Mouse (Mus musculus) CH12.LX (cell line): ENCODE measurements around the gene Gm10643. TPM values are rescaled to one million over a fixed set of nuclear protein-coding genes. Genes with fewer than 3 reads are reported as not detected.

Source experiments
- DNase-seq: peaks from one replicate; pipeline ENCODE4 v3.0.0-alpha.2; 2013; ENCODE audit errors: extremely low read depth
- H3K27ac ChIP-seq: 2 replicates; pipeline ENCODE4 v1.5.1; 2012; ENCODE audit warnings: low read depth, mild to moderate bottlenecking, control low read depth, moderate library complexity; ENCODE audit not compliant: insufficient read depth
- H3K27me3 ChIP-seq: replicated peaks from 2 replicates; pipeline ENCODE3; 2012; ENCODE audit warnings: inconsistent platforms
- H3K36me3 ChIP-seq, 2 experiments: replicated peaks in 1 of 2; 2 replicates each; pipeline versions ENCODE3 to v1.6.1; 2012; ENCODE audit warnings: inconsistent platforms in 1 of 2, low read length in 1 of 2, mild to moderate bottlenecking in 1 of 2, mixed read lengths in 1 of 2, moderate library complexity in 1 of 2; ENCODE audit not compliant: control insufficient read depth in 1 of 2, insufficient read depth in 1 of 2
- H3K4me1 ChIP-seq, 2 experiments: 2 replicates each; pipeline ENCODE4 v1.6.1; 2012; ENCODE audit warnings: inconsistent platforms in 1 of 2, moderate library complexity in 1 of 2; ENCODE audit not compliant: insufficient read depth in 2 of 2, control insufficient read depth in 1 of 2
- H3K4me2 ChIP-seq: 2 replicates; pipeline ENCODE4 v1.6.1; 2012; ENCODE audit warnings: low read depth, mild to moderate bottlenecking, control low read depth; ENCODE audit not compliant: poor library complexity, insufficient read depth, severe bottlenecking
- H3K4me3 ChIP-seq, 3 experiments: fragments of 150-350 bp in 1 of 3; sonication (generic) in 1 of 3; replicated peaks in 1 of 3; 2 replicates each; pipeline versions ENCODE3 to v1.5.1; 2011 to 2012; ENCODE audit warnings: low read depth in 2 of 3, low read length in 2 of 3, mild to moderate bottlenecking in 2 of 3, moderate library complexity in 2 of 3, control low read depth in 1 of 3, improper control_type of control experiment in 1 of 3, inconsistent platforms in 1 of 3, mixed read lengths in 1 of 3; ENCODE audit not compliant: poor library complexity in 1 of 3
- H3K79me2 ChIP-seq: replicated peaks from 2 replicates; pipeline ENCODE4 v1.6.1; 2012; ENCODE audit warnings: mild to moderate bottlenecking, moderate library complexity; ENCODE audit not compliant: control insufficient read depth, poor library complexity, insufficient read depth, severe bottlenecking; ENCODE audit errors: extremely low read depth
- H3K9ac ChIP-seq: 2 replicates; pipeline ENCODE4 v1.6.1; 2012; ENCODE audit warnings: low read depth, mild to moderate bottlenecking, control low read depth, moderate library complexity; ENCODE audit not compliant: insufficient read depth
- H3K9me3 ChIP-seq: replicated peaks from 2 replicates; pipeline ENCODE3; 2012; ENCODE audit warnings: low read length, inconsistent platforms, mixed read lengths
- BHLHE40 ChIP-seq: IDR thresholded peaks from 2 replicates; pipeline ENCODE4 v1.6.1; 2011; ENCODE audit warnings: mild to moderate bottlenecking, low read depth, low read length, improper control_type of control experiment
- CHD1 ChIP-seq: IDR thresholded peaks from 2 replicates; pipeline ENCODE4 v1.6.1; 2012; ENCODE audit warnings: low read depth, low read length, improper control_type of control experiment, inconsistent platforms
- CHD2 ChIP-seq: IDR thresholded peaks from 2 replicates; pipeline ENCODE4 v1.6.1; 2011; ENCODE audit warnings: low read length, improper control_type of control experiment
- CTCF ChIP-seq, 2 experiments: IDR thresholded peaks in 1 of 2; conservative IDR thresholded peaks in 1 of 2; 2 replicates each; pipeline ENCODE4 v1.5.1; 2011 to 2012; ENCODE audit warnings: low read depth in 2 of 2, low read length in 2 of 2, improper control_type of control experiment in 1 of 2, inconsistent platforms in 1 of 2, mild to moderate bottlenecking in 1 of 2, moderate library complexity in 1 of 2
- E2F4 ChIP-seq: IDR thresholded peaks from 2 replicates; pipeline ENCODE4 v1.6.1; 2011; ENCODE audit warnings: low read depth, low read length, improper control_type of control experiment; ENCODE audit not compliant: insufficient replicate concordance
- ELF1 ChIP-seq: IDR thresholded peaks from 2 replicates; pipeline ENCODE4 v1.6.1; 2014; ENCODE audit warnings: low read depth, mild to moderate bottlenecking, inconsistent platforms, low read length, improper control_type of control experiment
- EP300 ChIP-seq: IDR thresholded peaks from 2 replicates; pipeline ENCODE4 v1.6.1; 2011; ENCODE audit warnings: low read length, improper control_type of control experiment
- ETS1 ChIP-seq: conservative IDR thresholded peaks from 2 replicates; pipeline ENCODE4 v1.6.1; 2012; ENCODE audit warnings: low read depth, mild to moderate bottlenecking, inconsistent platforms, low read length, improper control_type of control experiment, moderate library complexity
- HCFC1 ChIP-seq: IDR thresholded peaks from 2 replicates; pipeline ENCODE4 v1.6.1; 2012; ENCODE audit warnings: low read depth, mild to moderate bottlenecking, inconsistent platforms, low read length, improper control_type of control experiment
- IRF4 ChIP-seq: IDR thresholded peaks from 2 replicates; pipeline ENCODE4 v1.6.1; 2014; ENCODE audit warnings: low read depth, mild to moderate bottlenecking, inconsistent platforms, low read length, improper control_type of control experiment
- JUN ChIP-seq: IDR thresholded peaks from 2 replicates; pipeline ENCODE4 v1.6.1; 2011; ENCODE audit warnings: low read depth, mild to moderate bottlenecking, low read length, improper control_type of control experiment, moderate library complexity; ENCODE audit not compliant: insufficient read depth
- JUND ChIP-seq: conservative IDR thresholded peaks from 2 replicates; pipeline ENCODE4 v1.6.1; 2011; ENCODE audit warnings: low read depth, low read length, improper control_type of control experiment
- KAT2A ChIP-seq: IDR thresholded peaks from 2 replicates; pipeline ENCODE4 v1.6.1; 2012; ENCODE audit warnings: low read length, improper control_type of control experiment, inconsistent platforms; ENCODE audit not compliant: insufficient replicate concordance
- MAFK ChIP-seq: IDR thresholded peaks from 2 replicates; pipeline ENCODE4 v1.6.1; 2011; ENCODE audit warnings: low read length, improper control_type of control experiment; ENCODE audit not compliant: insufficient replicate concordance
- MAX ChIP-seq: IDR thresholded peaks from 2 replicates; pipeline ENCODE4 v1.6.1; 2011; ENCODE audit warnings: low read length, improper control_type of control experiment
- MAZ ChIP-seq: IDR thresholded peaks from 2 replicates; pipeline ENCODE4 v1.6.1; 2012; ENCODE audit warnings: low read depth, mild to moderate bottlenecking, inconsistent platforms, low read length, improper control_type of control experiment, moderate library complexity
- MEF2A ChIP-seq: IDR thresholded peaks from 2 replicates; pipeline ENCODE4 v1.6.1; 2014; ENCODE audit warnings: low read depth, mild to moderate bottlenecking, inconsistent platforms, low read length, improper control_type of control experiment, borderline replicate concordance
- MYC ChIP-seq: IDR thresholded peaks from 2 replicates; pipeline ENCODE4 v1.6.1; 2011; ENCODE audit warnings: low read depth, mild to moderate bottlenecking, improper control_type of control experiment, low read length
- NELFE ChIP-seq: IDR thresholded peaks from 2 replicates; pipeline ENCODE4 v1.6.1; 2011; ENCODE audit warnings: low read depth, low read length, improper control_type of control experiment
- NRF1 ChIP-seq: IDR thresholded peaks from 2 replicates; pipeline ENCODE4 v1.6.1; 2014; ENCODE audit warnings: low read depth, mild to moderate bottlenecking, inconsistent platforms, low read length, improper control_type of control experiment, moderate library complexity
- PAX5 ChIP-seq: IDR thresholded peaks from 2 replicates; pipeline ENCODE4 v1.6.1; 2012; ENCODE audit warnings: low read length, inconsistent platforms, mixed read lengths
- POLR2A ChIP-seq: IDR thresholded peaks from 2 replicates; pipeline ENCODE4 v1.6.1; 2011; ENCODE audit warnings: low read depth, mild to moderate bottlenecking, improper control_type of control experiment, low read length
- POLR2AphosphoS2 ChIP-seq: IDR thresholded peaks from 2 replicates; pipeline ENCODE4 v1.6.1; 2011; ENCODE audit warnings: low read depth, low read length, improper control_type of control experiment
- RCOR1 ChIP-seq: conservative IDR thresholded peaks from 2 replicates; pipeline ENCODE4 v1.6.1; 2012; ENCODE audit warnings: low read depth, mild to moderate bottlenecking, inconsistent platforms, low read length, improper control_type of control experiment
- SIN3A ChIP-seq: IDR thresholded peaks from 2 replicates; pipeline ENCODE4 v1.6.1; 2012; ENCODE audit warnings: low read length, improper control_type of control experiment, inconsistent platforms
- TCF12 ChIP-seq: IDR thresholded peaks from 2 replicates; pipeline ENCODE4 v1.6.1; 2014; ENCODE audit warnings: low read depth, mild to moderate bottlenecking, inconsistent platforms, low read length, improper control_type of control experiment
- UBTF ChIP-seq: IDR thresholded peaks from 2 replicates; pipeline ENCODE4 v1.6.1; 2012; ENCODE audit warnings: low read depth, mild to moderate bottlenecking, inconsistent platforms, low read length, improper control_type of control experiment, moderate library complexity
- USF1 ChIP-seq: IDR thresholded peaks from 2 replicates; pipeline ENCODE4 v1.6.1; 2014; ENCODE audit warnings: low read depth, mild to moderate bottlenecking, inconsistent platforms, low read length, improper control_type of control experiment
- USF2 ChIP-seq: conservative IDR thresholded peaks from 2 replicates; pipeline ENCODE4 v1.6.1; 2011; ENCODE audit warnings: low read depth, low read length, improper control_type of control experiment
- ZC3H11A ChIP-seq: IDR thresholded peaks from 2 replicates; pipeline ENCODE4 v1.6.1; 2012; ENCODE audit warnings: low read depth, mild to moderate bottlenecking, inconsistent platforms, low read length, improper control_type of control experiment
- ZKSCAN1 ChIP-seq: IDR thresholded peaks from 2 replicates; pipeline ENCODE4 v1.6.1; 2012; ENCODE audit warnings: low read depth, inconsistent platforms, low read length, improper control_type of control experiment, borderline replicate concordance
- ZMIZ1 ChIP-seq: IDR thresholded peaks from 2 replicates; pipeline ENCODE4 v1.6.1; 2012; ENCODE audit warnings: low read depth, mild to moderate bottlenecking, inconsistent platforms, low read length, improper control_type of control experiment
- ZNF384 ChIP-seq: IDR thresholded peaks from 2 replicates; pipeline ENCODE4 v1.6.1; 2012; ENCODE audit warnings: low read depth, low read length, improper control_type of control experiment, inconsistent platforms
- dilution Hi-C: fragments of 300-500 bp; cut with MboI; formaldehyde crosslinking; loops from 2 replicates; pipeline ENCODE4 v1.14.3; 2020; ENCODE audit warnings: low sequenced_read_pairs; ENCODE audit not compliant: extremely low pct_unique_long_range_greater_than_20kb, extremely low pct_ligation_motif_present
- in situ Hi-C: fragments of 300-500 bp; cut with MboI; formaldehyde crosslinking; loops from 3 replicates; pipeline ENCODE4 v1.14.3; 2019; ENCODE audit warnings: low sequenced_read_pairs, low pct_ligation_motif_present, low pct_unique_long_range_greater_than_20kb, mixed read lengths
- polyA plus RNA-seq: library from polyadenylated mRNA; unstranded; fragments of >175 nt; gene quantifications from 2 replicates; pipeline ENCODE4 v1.2.1, GENCODE M21; 2012; ENCODE audit warnings: low read depth; ENCODE audit not compliant: insufficient read length
- total RNA-seq, 2 experiments: library from RNA; depleted of rRNA; stranded (reverse); fragments of 300-350 nt in 1 of 2; fragments of >200 nt in 1 of 2; gene quantifications; 2 replicates each; pipeline ENCODE4 v1.2.3; 2012 to 2014

The Gm10643 gene
- total and polyA plus RNA-seq, 3 experiments: 0.14 to 0.76 (median 0.42) TPM

DNA sequence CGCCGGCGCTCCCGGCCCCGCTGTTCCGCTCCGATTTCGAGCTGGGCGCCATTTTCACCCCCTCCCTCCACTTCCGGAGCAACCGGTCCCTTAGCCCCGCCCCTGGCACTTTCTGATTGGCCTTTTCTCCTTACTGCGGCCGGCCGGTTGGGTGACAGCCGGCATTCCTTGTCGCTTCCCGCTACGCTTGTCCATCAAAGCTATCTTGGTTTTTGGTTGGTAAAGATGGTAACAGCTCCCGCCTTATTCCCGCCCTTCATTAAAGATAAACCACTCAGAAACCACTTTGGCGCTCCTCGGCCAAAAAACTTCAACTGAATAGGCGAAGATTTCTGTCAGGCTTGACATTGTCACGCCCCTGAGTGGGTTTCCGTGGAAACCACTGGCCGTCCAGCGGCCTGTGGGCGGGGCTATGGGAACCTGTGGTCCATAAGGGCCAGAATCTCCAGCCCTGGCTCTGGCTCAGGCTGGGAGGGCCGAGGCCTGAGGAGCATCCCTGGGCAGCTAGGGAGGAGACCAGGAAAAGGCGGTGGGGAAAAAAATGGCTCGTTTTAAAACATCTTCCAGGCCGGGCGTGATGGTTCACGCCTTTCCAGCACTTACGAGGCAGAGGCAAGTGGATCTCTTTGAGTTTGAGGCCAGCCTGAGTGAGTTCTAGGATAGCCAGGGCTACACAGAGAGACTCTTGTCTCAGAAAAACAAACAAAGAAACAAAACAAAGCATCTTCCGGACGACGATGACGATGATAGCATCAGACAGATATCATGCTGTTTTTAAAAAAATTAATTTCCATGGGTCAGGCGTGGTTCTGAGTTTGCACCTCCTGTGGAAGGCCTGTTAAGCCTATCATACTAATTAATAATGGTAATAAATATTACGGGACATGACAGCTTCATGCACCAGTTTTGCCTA is 40.0 kb upstream of the Gm10643 start, which contains the start of gene Dcaf15 (continued):
- TF ChIP-seq UBTF (no peak), ZMIZ1 (peak; percentile 61; the same call in 1 of the 2 replicates), MAX (no peak), NELFE (peak; percentile 50), MAZ (peak; percentile 71; the same call in 1 of the 2 replicates), ZKSCAN1 (no peak), USF2 (no peak), CHD2 (peak; percentile 93), ZNF384 (no peak), MAFK (no peak), MEF2A (no peak), HCFC1 (peak; percentile 54), USF1 (no peak), ZC3H11A (no peak), BHLHE40 (no peak)

DNA sequence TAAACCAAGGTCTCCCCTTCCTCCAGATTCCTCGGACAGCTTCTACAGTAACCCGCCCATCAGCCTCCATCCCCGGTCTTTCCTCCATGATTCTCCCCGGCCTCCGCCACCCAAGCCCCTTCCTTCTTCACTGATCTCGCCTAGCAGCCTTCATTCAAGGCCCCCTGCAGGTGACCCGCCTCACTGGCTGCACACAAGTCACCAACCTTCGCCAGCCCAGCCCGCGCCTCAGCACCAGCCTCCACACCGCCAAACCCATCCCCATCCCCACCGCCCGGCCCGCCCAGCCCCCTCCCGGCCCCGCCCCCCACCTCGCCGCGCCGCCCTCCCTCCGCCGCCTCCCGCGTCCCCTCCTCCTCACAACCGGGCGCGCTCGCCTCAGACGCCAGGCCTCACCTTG is 39.3 kb upstream of the Gm10643 start:
- H3K4me3 ChIP-seq: peak overlapping the region; percentile 65 to 71 (median 68)
- H3K9me3 ChIP-seq: peaks cover 3% of the 10 kb centered on the region
- H3K27me3 ChIP-seq: no peaks in the 10 kb centered on the region
- dilution Hi-C loops (no loop called here), in situ Hi-C loops (loop anchor here (10.0 kb wide), 1 partner anchor 49 kb away; no protein-coding TSS in a partner anchor)
- peaks cover 28 to 38% of the 10 kb centered on the region in 2 experiments for H3K36me3 ChIP-seq
- H3K27ac ChIP-seq: no peak overlapping the region
- peak overlapping the region; percentile 94; the same call in 1 of the 2 replicates for H3K4me2 ChIP-seq
- H3K4me1 ChIP-seq: peaks cover 15 to 34% of the 10 kb centered on the region in 2 experiments
- peak; percentile 71 for DNase-seq
- peak overlapping the region; percentile 80; the same call in 1 of the 2 replicates for H3K9ac ChIP-seq
- peaks cover 14% of the 10 kb centered on the region for H3K79me2 ChIP-seq
- TF ChIP-seq UBTF (no peak), CHD1 (no peak), TCF12 (no peak), EP300 (no peak), ZNF384 (no peak), RCOR1 (no peak), NELFE (0 out of 2 replicates have a peak, but pooled peaks have one; percentile 38), ZKSCAN1 (no peak), MAZ (peak; percentile 25; the same call in 1 of the 2 replicates), ELF1 (no peak), PAX5 (no peak), MAFK (no peak), ZMIZ1 (no peak), JUN (no peak), MYC (no peak), KAT2A (no peak), E2F4 (no peak), IRF4 (no peak), USF1 (no peak), ZC3H11A (no peak), NRF1 (no peak), MAX (peak; percentile 45; the same call in 1 of the 2 replicates), CTCF (conservative IDR thresholded peaks at IDR 0.05 in 1 of 2, IDR thresholded peaks at IDR 0.05 in 1 of 2; ENCODE audit: low read depth in 2 of 2, low read length in 2 of 2) (peak in 1 of 2 experiments; percentile 50; a peak in 2 of 4 replicates), CHD2 (no peak), SIN3A (peak; percentile 77), JUND (no peak), POLR2AphosphoS2 (no peak), MEF2A (no peak), POLR2A (no peak), ETS1 (no peak)
